Mouse (Mus musculus) kidney, postnatal 0 days (tissue): ENCODE measurements at regions not wholly inside any gene's neighbourhood (a gene's known extent, or its start where the extent isn't known, plus 50 kb on each side); places are given as distances from the start of the nearest gene placed in this dataset.

Experiments
- ATAC-seq: fragments of 200-750 bp; cut with Nextera tagmentation; replicated peaks from 2 replicates; pipeline ENCODE4 v1.8.0; 2017; ENCODE audit warnings: low read depth, moderate number of reproducible peaks, moderate TSS enrichment, moderate library complexity; ENCODE audit not compliant: low FRiP score
- DNase-seq: peaks from one replicate; pipeline ENCODE4 v3.0.0-alpha.2; 2016; ENCODE audit warnings: low spot score
- H3K27ac ChIP-seq: fragments of 300-500 bp; sonication (generic); 2 replicates; pipeline ENCODE4 v1.5.1; 2014; ENCODE audit warnings: mild to moderate bottlenecking
- H3K27me3 ChIP-seq: fragments of 300-500 bp; sonication (generic); 2 replicates; pipeline ENCODE4 v1.6.1; 2014; ENCODE audit warnings: low read length, mixed read lengths; ENCODE audit not compliant: insufficient read depth
- H3K36me3 ChIP-seq: fragments of 300-500 bp; sonication (generic); 2 replicates; pipeline ENCODE4 v1.6.1; 2014; ENCODE audit warnings: low read length, mixed read lengths; ENCODE audit not compliant: insufficient read depth
- H3K4me1 ChIP-seq: fragments of 300-500 bp; sonication (generic); replicated peaks from 2 replicates; pipeline ENCODE4 v1.6.1; 2014; ENCODE audit warnings: antibody characterized with exemption, low read length, mixed read lengths; ENCODE audit not compliant: insufficient read depth
- H3K4me2 ChIP-seq: fragments of 300-500 bp; sonication (generic); 2 replicates; pipeline ENCODE4 v1.6.1; 2014; ENCODE audit warnings: mild to moderate bottlenecking, low read length, moderate library complexity, mixed read lengths
- H3K4me3 ChIP-seq: fragments of 300-500 bp; sonication (generic); replicated peaks from 2 replicates; pipeline ENCODE4 v1.5.1; 2014; ENCODE audit warnings: low read depth, low read length
- H3K9ac ChIP-seq: fragments of 300-500 bp; sonication (generic); 2 replicates; pipeline ENCODE4 v1.6.1; 2014; ENCODE audit warnings: low read depth, low read length
- H3K9me3 ChIP-seq: fragments of 300-500 bp; sonication (generic); replicated peaks from 2 replicates; pipeline ENCODE4 v1.6.1; 2016; ENCODE audit warnings: low read length, inconsistent platforms, mixed read lengths
- CTCF ChIP-seq: IDR thresholded peaks from 2 replicates; pipeline ENCODE4 v1.5.1; 2016; ENCODE audit warnings: antibody characterized with exemption, low read depth, mild to moderate bottlenecking, moderate library complexity
- WGBS: fragments of 180-500 bp; shearing (Covaris S2); extraction: QIAGEN DNeasy Blood & Tissue Kit; methylation state at CpG from one replicate; pipeline ENCODE4 v1.1.7; 2014; 5-methylcytosine and 5-hydroxymethylcytosine counted together

GRCm38 (mm10) chr13:16498052-16498451 lies 486.4 kb downstream of the Inhba start:
- H3K4me3 ChIP-seq, result no peak overlapping the region
- no peak overlapping the region for H3K9ac ChIP-seq
- 73% methylated on average over 1 of the region's 1 CpGs for WGBS
- no peak for ATAC-seq
- DNase-seq, result no peak
- H3K36me3 ChIP-seq, result no peaks in the 10 kb centered on the region
- no peaks in the 10 kb centered on the region for H3K9me3 ChIP-seq
- no peaks in the 10 kb centered on the region for H3K27me3 ChIP-seq
- no peak overlapping the region for H3K27ac ChIP-seq
- TF ChIP-seq CTCF, result no peak
- no peaks in the 10 kb centered on the region for H3K4me1 ChIP-seq
- no peak overlapping the region for H3K4me2 ChIP-seq

DNA sequence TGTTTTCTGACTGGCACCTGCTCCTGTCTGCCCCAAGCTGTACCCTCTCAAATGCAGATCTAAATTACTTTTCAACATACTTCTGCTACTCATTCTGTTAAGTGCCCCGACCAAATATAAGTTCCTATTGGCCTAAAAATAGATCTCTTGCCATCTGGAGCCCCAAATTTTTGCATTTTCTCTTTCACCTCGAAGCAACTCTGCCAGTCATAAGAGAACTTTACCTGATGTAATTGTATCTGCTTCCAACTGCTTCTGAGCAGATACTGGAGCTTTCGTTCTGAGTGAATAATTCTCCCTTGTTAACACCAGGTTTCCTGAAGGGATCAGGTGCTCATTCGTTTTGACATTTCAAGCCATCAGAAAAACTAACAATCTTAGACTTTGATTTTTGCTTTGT lies 501.2 kb downstream of the Inhba start:
- no peak overlapping the region for H3K9ac ChIP-seq
- H3K27ac ChIP-seq, result no peak overlapping the region
- H3K36me3 ChIP-seq, result no peaks in the 10 kb centered on the region
- DNase-seq (no peak), ATAC-seq (no peak)
- no peaks in the 10 kb centered on the region for H3K27me3 ChIP-seq
- H3K4me2 ChIP-seq, result no peak overlapping the region
- TF ChIP-seq CTCF, result no peak
- H3K4me3 ChIP-seq, result no peak overlapping the region
- no peaks in the 10 kb centered on the region for H3K9me3 ChIP-seq
- WGBS, result 70% methylated on average over 4 of the region's 4 CpGs
- no peaks in the 10 kb centered on the region for H3K4me1 ChIP-seq

- Histone ChIP-seq H3K4me3 (no peak overlapping the region), H3K9ac (no peak overlapping the region), H3K9me3 (no peaks in the 10 kb centered on the region), H3K27ac (no peak overlapping the region), H3K4me1 (no peaks in the 10 kb centered on the region), H3K4me2 (no peak overlapping the region), H3K36me3 (no peaks in the 10 kb centered on the region), H3K27me3 (no peaks in the 10 kb centered on the region)
- ATAC-seq (no peak), DNase-seq (no peak)
- TF ChIP-seq CTCF, result no peak
These were observed 503.5 kb downstream of the Inhba start for GRCm38 (mm10) chr13:16515195-16515594.

DNA sequence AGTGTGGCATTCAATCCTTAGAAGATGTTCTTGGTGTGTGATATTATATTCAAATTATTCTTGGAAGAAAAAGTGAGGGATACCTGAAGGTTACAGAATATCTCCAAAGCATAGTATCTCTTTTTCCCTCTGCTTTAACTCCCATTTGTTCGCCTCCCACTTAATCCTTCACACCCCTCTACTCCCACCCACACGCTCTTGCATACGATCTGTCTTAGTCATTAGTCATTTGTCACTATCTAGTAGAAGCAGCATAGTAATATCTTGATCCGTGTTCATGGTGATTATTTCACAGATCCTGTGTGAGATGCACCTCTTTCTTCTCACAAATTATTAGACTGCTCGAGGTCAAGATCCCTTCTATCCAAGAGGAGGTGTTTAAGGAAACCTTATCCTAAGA lies 517.4 kb downstream of the Inhba start:
- Histone ChIP-seq H3K4me1 (no peaks in the 10 kb centered on the region), H3K4me3 (no peak overlapping the region), H3K4me2 (no peak overlapping the region), H3K9me3 (no peaks in the 10 kb centered on the region), H3K36me3 (no peaks in the 10 kb centered on the region), H3K27me3 (no peaks in the 10 kb centered on the region), H3K27ac (no peak overlapping the region), H3K9ac (no peak overlapping the region)
- TF ChIP-seq CTCF, result no peak
- WGBS, result 32% methylated on average over 5 of the region's 5 CpGs
- DNase-seq, result no peak
- no peak for ATAC-seq

GRCm38 (mm10) chr13:16543771-16544170 lies 532.1 kb downstream of the Inhba start:
- H3K4me2 ChIP-seq, result no peak overlapping the region
- DNase-seq, result no peak
- H3K27ac ChIP-seq, result no peak overlapping the region
- no peaks in the 10 kb centered on the region for H3K36me3 ChIP-seq
- H3K4me3 ChIP-seq, result no peak overlapping the region
- no peak for ATAC-seq
- no peaks in the 10 kb centered on the region for H3K27me3 ChIP-seq
- TF ChIP-seq CTCF, result no peak
- no peaks in the 10 kb centered on the region for H3K4me1 ChIP-seq
- H3K9ac ChIP-seq, result no peak overlapping the region
- H3K9me3 ChIP-seq, result no peaks in the 10 kb centered on the region
- WGBS, result 59% methylated on average over 5 of the region's 5 CpGs

- TF ChIP-seq CTCF, result no peak
- Histone ChIP-seq H3K9me3 (no peaks in the 10 kb centered on the region), H3K4me3 (no peak overlapping the region), H3K27ac (no peak overlapping the region), H3K36me3 (no peaks in the 10 kb centered on the region), H3K9ac (no peak overlapping the region), H3K4me2 (no peak overlapping the region), H3K27me3 (no peaks in the 10 kb centered on the region), H3K4me1 (no peaks in the 10 kb centered on the region)
- no peak for ATAC-seq
- no peak for DNase-seq
These were observed 538.4 kb downstream of the Inhba start for GRCm38 (mm10) chr13:16550060-16550459.

GRCm38 (mm10) chr13:16564988-16565387 lies 553.3 kb downstream of the Inhba start:
- ATAC-seq, result no peak
- WGBS, result 42% methylated on average over 1 of the region's 1 CpGs
- no peak overlapping the region for H3K4me3 ChIP-seq
- no peaks in the 10 kb centered on the region for H3K27me3 ChIP-seq
- H3K9ac ChIP-seq, result no peak overlapping the region
- TF ChIP-seq CTCF, result no peak
- H3K27ac ChIP-seq, result no peak overlapping the region
- H3K4me1 ChIP-seq, result no peaks in the 10 kb centered on the region
- DNase-seq, result peak; percentile 75
- H3K36me3 ChIP-seq, result no peaks in the 10 kb centered on the region
- H3K4me2 ChIP-seq, result no peak overlapping the region
- H3K9me3 ChIP-seq, result no peaks in the 10 kb centered on the region
